Mouse (Mus musculus) liver, adult 2 months (tissue): ENCODE results near the gene March11. TPM values are rescaled to one million over a fixed set of nuclear protein-coding genes. Genes with fewer than 3 reads are reported as not detected.

ENCODE experiments used
- DNase-seq: peaks from one replicate; pipeline ENCODE4 v3.0.0-alpha.2; 2011; ENCODE audit warnings: low read depth, low spot score; ENCODE audit errors: extremely low read depth
- H3K27ac ChIP-seq: fragments of 200-500 bp; replicated peaks from 2 replicates; pipeline ENCODE4 v1.5.1; 2012; ENCODE audit warnings: low read depth, mild to moderate bottlenecking, control low read depth, inconsistent platforms, low read length; ENCODE audit not compliant: insufficient read depth
- H3K27me3 ChIP-seq: fragments of 200-500 bp; 2 replicates; pipeline ENCODE4 v1.6.1; 2012; ENCODE audit warnings: mild to moderate bottlenecking, moderate library complexity, low read length, inconsistent platforms; ENCODE audit not compliant: control insufficient read depth, insufficient read depth
- H3K36me3 ChIP-seq: fragments of 200-500 bp; 2 replicates; pipeline ENCODE4 v1.6.1; 2012; ENCODE audit warnings: low read length, inconsistent platforms; ENCODE audit not compliant: control insufficient read depth, insufficient read depth
- H3K4me1 ChIP-seq: fragments of 200-500 bp; 2 replicates; pipeline ENCODE4 v1.6.1; 2011; ENCODE audit warnings: low read length; ENCODE audit not compliant: control insufficient read depth, insufficient read depth
- H3K4me3 ChIP-seq: fragments of 200-500 bp; 2 replicates; pipeline ENCODE4 v1.5.1; 2011; ENCODE audit warnings: low read depth, mild to moderate bottlenecking, control low read depth, low read length, moderate library complexity; ENCODE audit not compliant: insufficient read depth
- H3K79me2 ChIP-seq: fragments of 200-500 bp; 2 replicates; pipeline ENCODE4 v1.6.1; 2012; ENCODE audit warnings: inconsistent platforms, mild to moderate bottlenecking, low read length, moderate library complexity; ENCODE audit not compliant: control insufficient read depth, insufficient read depth
- H3K9ac ChIP-seq: fragments of 200-500 bp; 2 replicates; pipeline ENCODE4 v1.6.1; 2012; ENCODE audit warnings: low read depth, mild to moderate bottlenecking, control low read depth, inconsistent platforms, low read length
- CTCF ChIP-seq: fragments of 200-500 bp; IDR thresholded peaks from 2 replicates; pipeline ENCODE4 v1.5.1; 2011; ENCODE audit warnings: low read depth, low read length, control low read depth
- POLR2A ChIP-seq: fragments of 200-500 bp; IDR thresholded peaks from 2 replicates; pipeline ENCODE4 v1.6.1; 2011; ENCODE audit warnings: low read length, control low read depth; ENCODE audit not compliant: insufficient read depth; ENCODE audit errors: extremely low read depth
- WGBS: fragments of 180-500 bp; shearing (Covaris S2); methylation state at CpG from one replicate; pipeline ENCODE4 v1.1.7; 2018; 5-methylcytosine and 5-hydroxymethylcytosine counted together
- polyA plus RNA-seq: library from polyadenylated mRNA; depleted of rRNA; stranded (reverse); fragments of >200 nt; gene quantifications from 2 replicates; pipeline ENCODE4 v1.2.3, GENCODE M21; 2012
- total RNA-seq: library from RNA; depleted of rRNA; stranded (reverse); fragments of >200 nt; gene quantifications from 2 replicates; pipeline ENCODE4 v1.2.3, GENCODE M21; 2014

The March11 gene
- total and polyA plus RNA-seq, 2 experiments, result not detected

GRCm38 (mm10) chr15:26390001-26390400 is 81.2 kb downstream of the March11 start:
- WGBS, result 91% methylated on average over 9 of the region's 9 CpGs
- H3K27ac ChIP-seq, result no peak overlapping the region
- H3K27me3 ChIP-seq, result no peaks in the 10 kb centered on the region
- H3K36me3 ChIP-seq, result no peaks in the 10 kb centered on the region
- 0 out of 2 replicates have a peak, but pooled peaks cover 3% of the 10 kb centered on the region for H3K4me1 ChIP-seq
- no peaks in the 10 kb centered on the region for H3K79me2 ChIP-seq
- no peak overlapping the region for H3K4me3 ChIP-seq
- DNase-seq, result no peak
- H3K9ac ChIP-seq, result no peak overlapping the region
- TF ChIP-seq CTCF (no peak), POLR2A (no peak)

- no peak for DNase-seq
- H3K27ac ChIP-seq, result no peak overlapping the region
- no peak overlapping the region for H3K9ac ChIP-seq
- H3K27me3 ChIP-seq, result no peaks in the 10 kb centered on the region
- H3K4me1 ChIP-seq, result no peaks in the 10 kb centered on the region
- H3K4me3 ChIP-seq, result no peak overlapping the region
- WGBS, result 93% methylated on average over 2 of the region's 2 CpGs
- H3K79me2 ChIP-seq, result no peaks in the 10 kb centered on the region
- H3K36me3 ChIP-seq, result no peaks in the 10 kb centered on the region
- no peak for TF ChIP-seq POLR2A
- no peak for TF ChIP-seq CTCF
These were observed 87.7 kb downstream of the March11 start for GRCm38 (mm10) chr15:26396556-26396955.

- no peaks in the 10 kb centered on the region for H3K79me2 ChIP-seq
- TF ChIP-seq CTCF, result no peak
- no peak for TF ChIP-seq POLR2A
- no peaks in the 10 kb centered on the region for H3K27me3 ChIP-seq
- H3K27ac ChIP-seq, result no peak overlapping the region
- H3K9ac ChIP-seq, result no peak overlapping the region
- 79% methylated on average over 3 of the region's 3 CpGs for WGBS
- H3K36me3 ChIP-seq, result no peaks in the 10 kb centered on the region
- no peak for DNase-seq
- H3K4me3 ChIP-seq, result no peak overlapping the region
- H3K4me1 ChIP-seq, result no peaks in the 10 kb centered on the region
These were observed 116.4 kb downstream of the March11 start for GRCm38 (mm10) chr15:26425284-26425683.

GRCm38 (mm10) chr15:26426231-26426630 is 117.4 kb downstream of the March11 start:
- no peaks in the 10 kb centered on the region for H3K79me2 ChIP-seq
- H3K36me3 ChIP-seq, result no peaks in the 10 kb centered on the region
- H3K4me3 ChIP-seq, result no peak overlapping the region
- TF ChIP-seq POLR2A, result no peak
- TF ChIP-seq CTCF, result no peak
- no peaks in the 10 kb centered on the region for H3K4me1 ChIP-seq
- DNase-seq, result no peak
- H3K27me3 ChIP-seq, result no peaks in the 10 kb centered on the region
- no peak overlapping the region for H3K27ac ChIP-seq
- H3K9ac ChIP-seq, result no peak overlapping the region

- no peak overlapping the region for H3K4me3 ChIP-seq
- no peak for DNase-seq
- H3K4me1 ChIP-seq, result no peaks in the 10 kb centered on the region
- WGBS, result 79% methylated on average over 2 of the region's 2 CpGs
- H3K36me3 ChIP-seq, result no peaks in the 10 kb centered on the region
- TF ChIP-seq CTCF (no peak), POLR2A (no peak)
- no peak overlapping the region for H3K27ac ChIP-seq
- H3K79me2 ChIP-seq, result no peaks in the 10 kb centered on the region
- no peak overlapping the region for H3K9ac ChIP-seq
- no peaks in the 10 kb centered on the region for H3K27me3 ChIP-seq
These were observed 121.7 kb downstream of the March11 start for GRCm38 (mm10) chr15:26430565-26430964.

- Histone ChIP-seq H3K9ac (no peak overlapping the region), H3K79me2 (no peaks in the 10 kb centered on the region), H3K4me3 (no peak overlapping the region), H3K36me3 (no peaks in the 10 kb centered on the region), H3K27me3 (no peaks in the 10 kb centered on the region), H3K4me1 (no peaks in the 10 kb centered on the region), H3K27ac (no peak overlapping the region)
- no peak for TF ChIP-seq POLR2A
- TF ChIP-seq CTCF, result no peak
- DNase-seq, result no peak
- 74% methylated on average over 2 of the region's 2 CpGs for WGBS
These were observed 123.8 kb downstream of the March11 start for GRCm38 (mm10) chr15:26432676-26433075.
